Mouse (Mus musculus): ENCODE measurements around the gene Nkx2-5.

GRCm38 (mm10) chr17:26872870-26873269 is 28.1 kb upstream of the Nkx2-5 start:
- no peak for TF ChIP-seq CTCF (IDR thresholded peaks at IDR 0.05; ENCODE audit: low read depth)
- no peak for TF ChIP-seq EP300 (optimal IDR thresholded peaks at IDR 0.05)
